Mouse (Mus musculus) MEL (cell line): Measurements from ENCODE around the gene Golm1.

Source experiments
- CHD1 ChIP-seq: IDR thresholded peaks from 2 replicates; pipeline ENCODE4 v1.6.1; 2012; ENCODE audit warnings: low read depth, mild to moderate bottlenecking, inconsistent platforms, low read length, improper control_type of control experiment
- CTCF ChIP-seq, 3 experiments: IDR thresholded peaks in 2 of 3; conservative IDR thresholded peaks in 1 of 3; 2 replicates each; pipeline ENCODE4 v1.5.1; 2011 to 2012; ENCODE audit warnings: low read length in 3 of 3, low read depth in 2 of 3, mild to moderate bottlenecking in 2 of 3, improper control_type of control experiment in 1 of 3, inconsistent platforms in 1 of 3, mixed read lengths in 1 of 3, moderate library complexity in 1 of 3; ENCODE audit not compliant: control insufficient read depth in 1 of 3, insufficient read depth in 1 of 3, poor library complexity in 1 of 3, severe bottlenecking in 1 of 3
- ELF1 ChIP-seq: IDR thresholded peaks from 2 replicates; pipeline ENCODE4 v1.6.1; 2014; ENCODE audit warnings: low read depth, mild to moderate bottlenecking, inconsistent platforms, low read length, improper control_type of control experiment, moderate library complexity
- JUND ChIP-seq: IDR thresholded peaks from 2 replicates; pipeline ENCODE4 v1.6.1; 2011; ENCODE audit warnings: low read depth, mild to moderate bottlenecking, improper control_type of control experiment, low read length
- UBTF ChIP-seq: IDR thresholded peaks from 2 replicates; pipeline ENCODE4 v1.6.1; 2012; ENCODE audit warnings: low read depth, mild to moderate bottlenecking, inconsistent platforms, low read length, improper control_type of control experiment, moderate library complexity, borderline replicate concordance; ENCODE audit not compliant: insufficient read depth

DNA sequence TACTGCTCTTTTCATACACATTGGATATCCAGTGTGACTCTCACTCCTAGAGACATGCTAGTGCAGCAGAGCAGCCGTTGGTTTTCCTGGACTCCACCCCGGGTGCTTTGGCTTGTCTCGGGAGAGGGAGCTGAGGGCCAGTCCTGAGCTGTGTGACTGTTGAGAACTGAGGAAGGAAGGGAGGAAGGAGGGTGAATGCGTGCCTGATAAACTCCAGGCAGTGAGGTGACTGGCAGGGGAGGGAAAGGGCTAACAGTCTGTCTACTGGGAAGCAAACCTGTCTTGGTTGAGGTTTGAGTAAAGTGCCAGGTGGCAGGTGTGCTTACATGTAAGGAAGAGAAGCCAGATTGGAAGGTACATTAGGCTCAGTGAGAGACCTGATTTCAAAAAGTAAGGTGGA lies 61.7 kb downstream of the Golm1 start:
- no peak for TF ChIP-seq JUND
- no peak for TF ChIP-seq CHD1
- TF ChIP-seq UBTF, result no peak
- TF ChIP-seq ELF1, result no peak
- TF ChIP-seq CTCF (IDR thresholded peaks at IDR 0.05 in 2 of 3, conservative IDR thresholded peaks at IDR 0.05 in 1 of 3; ENCODE audit: control insufficient read depth in 1 of 3, insufficient read depth in 1 of 3, low read depth in 2 of 3, low read length in 3 of 3, poor library complexity in 1 of 3, severe bottlenecking in 1 of 3), result no peak
